Mouse (Mus musculus) E14TG2a.4 (cell line): ENCODE results near the gene Ngp.

Experiments
- CTCF ChIP-seq: conservative IDR thresholded peaks from 2 replicates; pipeline ENCODE4 v1.5.1; 2014; ENCODE audit warnings: low read length
- POU5F1 ChIP-seq: IDR thresholded peaks from 2 replicates; pipeline ENCODE4 v1.6.1; 2014; ENCODE audit warnings: low read length, borderline replicate concordance

GRCm38 (mm10) chr9:110390843-110391242 lies 28.7 kb upstream of the Ngp start:
- TF ChIP-seq CTCF (no peak), POU5F1 (no peak)
